Mouse (Mus musculus) CD4-positive, CD25-positive, alpha-beta regulatory T cell (primary cell): ENCODE data around the gene Cars. TPM values are rescaled to one million over a fixed set of nuclear protein-coding genes. Genes with fewer than 3 reads are reported as not detected.

Experiments used
- polyA plus RNA-seq: library from polyadenylated mRNA; unstranded; fragments of 100-300 nt; shearing (Covaris generic); gene quantifications from one replicate; pipeline ENCODE4 v1.2.1, GENCODE M21; 2017

Gene Cars
- polyA plus RNA-seq, result 48.2 TPM

GRCm38 (mm10) chr7:143599428-143600230 lies at the start of gene Cars:
Gene Cars, minus strand, starts transcription at chr7:143600090.

GRCm38 (mm10) chr7:143649034-143649768 lies 49.3 kb upstream of the Cars start, which contains the start of gene Tnfrsf22:
Gene Tnfrsf22, minus strand, starts transcription at chr7:143649661.

GRCm38 (mm10) chr7:143628540-143628939 lies 28.6 kb upstream of the Cars start, which contains the start of gene Tnfrsf26:
Gene Tnfrsf26, minus strand, starts transcription at chr7:143628722.

GRCm38 (mm10) chr7:143548976-143549457 lies 50.9 kb downstream of the Cars start, which contains the start of gene Nap1l4:
Gene Nap1l4, minus strand, starts transcription at chr7:143549106.

Other genes starting within 250 kb of the Cars start
- 7.4 TPM for gene Cdkn1c, start 139.0 kb downstream of the Cars start, polyA plus RNA-seq
- gene Slc22a18, start 126.4 kb downstream of the Cars start, polyA plus RNA-seq, result 0.51 TPM
- gene Phlda2, start 96.9 kb downstream of the Cars start, polyA plus RNA-seq, result not detected
- 299 TPM for gene Nap1l4, start 51.0 kb downstream of the Cars start, polyA plus RNA-seq
- 24.0 TPM for gene Tnfrsf26, start 28.6 kb upstream of the Cars start, polyA plus RNA-seq
- gene Tnfrsf22, start 49.6 kb upstream of the Cars start, polyA plus RNA-seq, result 22.3 TPM
- gene Tnfrsf23, start 85.8 kb upstream of the Cars start, polyA plus RNA-seq, result 2.5 TPM
- 21.2 TPM for gene Osbpl5, start 156.9 kb upstream of the Cars start, polyA plus RNA-seq
- not detected for gene Mrgprg, start 166.9 kb upstream of the Cars start, polyA plus RNA-seq
- gene Mrgpre, start 184.4 kb upstream of the Cars start, polyA plus RNA-seq, result 7.4 TPM
- 17.7 TPM for gene Nadsyn1, start 222.8 kb upstream of the Cars start, polyA plus RNA-seq
- gene Dhcr7, start 223.1 kb upstream of the Cars start, polyA plus RNA-seq, result 33.4 TPM